Mouse (Mus musculus) CH12.LX (cell line): ENCODE measurements around the gene Abt1.

Experiments
- MAFK ChIP-seq: IDR thresholded peaks from 2 replicates; pipeline ENCODE4 v1.6.1; 2011; ENCODE audit warnings: low read length, improper control_type of control experiment; ENCODE audit not compliant: insufficient replicate concordance
- MAZ ChIP-seq: IDR thresholded peaks from 2 replicates; pipeline ENCODE4 v1.6.1; 2012; ENCODE audit warnings: low read depth, mild to moderate bottlenecking, inconsistent platforms, low read length, improper control_type of control experiment, moderate library complexity

- TF ChIP-seq MAZ (no peak), MAFK (no peak)
Observed at GRCm38 (mm10) chr13:23396246-23396703, 27.4 kb downstream of the Abt1 start.
